Mouse (Mus musculus) kidney, adult 18-20 months (tissue): ENCODE measurements around the gene Stk24.
"Not testable (repeated sequence)": the region's sequence is repeated elsewhere in the genome, so short reads cannot be mapped to it uniquely, and the experiment has no call there.

Experiments used
- DNase-seq: peaks from one replicate; pipeline ENCODE4 v3.0.0; 2021

Gene Stk24

DNA sequence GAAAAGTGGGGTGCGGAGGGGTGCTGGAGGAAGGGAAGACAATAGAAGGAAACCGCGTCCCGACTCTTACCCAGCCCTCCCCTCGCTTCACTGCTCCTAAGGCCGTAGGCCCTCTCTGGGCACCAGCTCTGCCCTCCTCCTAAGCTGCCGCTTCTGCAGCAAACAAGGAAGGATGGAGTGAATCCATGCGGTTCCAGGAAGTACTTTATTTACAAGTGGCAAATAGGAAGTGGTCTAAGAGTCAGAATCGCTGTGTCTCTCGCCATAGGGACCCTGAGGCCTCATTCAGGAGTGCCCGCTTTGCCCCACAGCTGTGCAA, at the start of gene Stk24:
Gene Stk24 (minus strand): TSS at position 185 of the 319 bp plus-strand sequence.
- no peak for DNase-seq

DNA sequence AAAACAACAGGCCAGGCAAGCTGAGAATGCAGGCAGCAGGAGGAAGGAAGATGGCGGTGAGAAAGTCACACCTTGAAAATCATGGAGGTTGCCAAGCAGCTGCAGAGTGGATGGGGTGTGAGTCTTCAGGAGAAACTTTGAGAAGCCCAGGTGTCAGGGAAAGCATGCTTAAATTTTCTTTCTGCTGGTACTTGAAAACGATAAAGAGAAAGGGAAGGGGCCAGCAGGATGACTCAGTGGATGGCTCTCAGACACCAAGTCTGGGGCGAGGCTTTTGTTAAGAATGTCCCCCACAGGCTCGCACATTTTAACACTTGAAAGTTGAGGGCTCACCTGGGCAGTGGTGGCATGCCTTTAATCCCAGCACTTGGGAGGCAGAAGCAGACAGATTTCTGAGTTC, 48.3 kb upstream of the Stk24 start:
- DNase-seq, result no peak

DNA sequence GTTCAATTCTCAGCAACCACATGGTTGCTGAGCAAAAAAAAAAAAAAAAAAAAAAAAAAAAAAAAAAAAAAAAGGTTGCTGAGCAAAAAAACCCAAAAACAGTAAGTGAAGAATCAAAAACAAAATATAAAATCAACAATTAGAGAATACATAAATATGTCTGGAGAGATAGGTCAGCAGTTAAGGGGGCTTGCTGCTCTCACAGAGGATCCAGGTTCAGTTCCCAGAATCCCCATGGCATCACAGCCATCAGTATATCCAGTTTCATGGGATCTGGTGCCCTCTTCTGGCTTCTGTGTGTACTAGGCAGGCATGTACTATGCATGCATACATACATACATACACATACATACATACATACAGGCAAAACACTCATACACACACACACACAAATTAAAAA, 46.9 kb upstream of the Stk24 start:
- no peak for DNase-seq

DNA sequence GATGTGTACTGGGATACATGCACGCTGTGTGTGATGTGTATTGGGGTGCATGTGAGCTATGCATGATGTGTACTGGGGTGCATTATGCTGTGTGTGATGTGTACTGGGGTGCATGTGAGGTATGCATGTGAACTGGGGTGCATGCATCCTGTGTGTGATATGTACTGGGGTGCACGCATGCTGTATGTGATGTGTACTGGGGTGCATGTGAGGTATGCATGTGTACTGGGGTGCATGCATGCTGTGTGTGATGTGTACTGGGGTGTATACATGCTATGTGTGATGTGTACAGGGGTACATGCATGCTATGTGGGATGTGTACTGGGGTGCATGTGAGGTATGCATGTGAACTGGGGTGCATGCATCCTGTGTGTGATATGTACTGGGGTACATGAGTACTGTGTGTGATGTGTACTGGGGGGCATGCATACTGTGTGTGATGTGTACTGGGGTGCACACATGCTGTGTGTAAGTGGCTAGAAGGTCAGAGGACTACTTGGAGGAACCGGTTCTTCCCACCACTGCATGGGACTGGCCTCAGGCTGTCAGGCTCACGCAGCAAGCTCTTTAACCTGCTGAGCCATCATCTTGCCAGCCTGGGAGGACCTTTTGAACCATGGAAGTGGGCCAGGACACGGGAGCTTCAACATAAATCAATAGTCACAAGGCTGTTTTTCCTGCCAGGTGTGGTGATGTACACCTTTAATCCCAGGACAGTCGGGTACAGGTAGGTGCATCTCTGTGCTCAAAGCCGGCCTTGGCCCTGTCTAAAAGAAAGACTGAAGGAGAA, 45.4 kb upstream of the Stk24 start:
- DNase-seq, result peak; percentile 62

DNA sequence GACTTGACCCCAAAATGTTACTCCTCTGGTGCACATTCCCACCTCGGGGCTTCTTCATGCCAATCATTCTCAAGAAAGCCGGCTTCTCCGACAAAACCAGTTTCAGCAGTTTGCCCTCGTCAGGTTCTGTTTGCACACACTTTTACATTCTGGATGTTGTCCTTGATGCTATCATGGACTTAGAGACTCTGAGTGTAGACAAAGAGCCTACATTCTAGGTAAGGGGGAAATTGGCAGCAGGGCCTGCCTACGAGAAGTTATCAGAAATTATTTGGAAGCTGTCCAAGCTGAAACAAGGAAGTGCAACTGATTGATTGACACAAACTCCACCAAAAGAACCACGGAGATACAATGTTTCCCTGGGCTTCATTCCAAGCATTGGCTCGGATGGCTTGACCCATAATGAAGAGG, 43.5 kb upstream of the Stk24 start:
- peak; percentile 26 for DNase-seq

DNA sequence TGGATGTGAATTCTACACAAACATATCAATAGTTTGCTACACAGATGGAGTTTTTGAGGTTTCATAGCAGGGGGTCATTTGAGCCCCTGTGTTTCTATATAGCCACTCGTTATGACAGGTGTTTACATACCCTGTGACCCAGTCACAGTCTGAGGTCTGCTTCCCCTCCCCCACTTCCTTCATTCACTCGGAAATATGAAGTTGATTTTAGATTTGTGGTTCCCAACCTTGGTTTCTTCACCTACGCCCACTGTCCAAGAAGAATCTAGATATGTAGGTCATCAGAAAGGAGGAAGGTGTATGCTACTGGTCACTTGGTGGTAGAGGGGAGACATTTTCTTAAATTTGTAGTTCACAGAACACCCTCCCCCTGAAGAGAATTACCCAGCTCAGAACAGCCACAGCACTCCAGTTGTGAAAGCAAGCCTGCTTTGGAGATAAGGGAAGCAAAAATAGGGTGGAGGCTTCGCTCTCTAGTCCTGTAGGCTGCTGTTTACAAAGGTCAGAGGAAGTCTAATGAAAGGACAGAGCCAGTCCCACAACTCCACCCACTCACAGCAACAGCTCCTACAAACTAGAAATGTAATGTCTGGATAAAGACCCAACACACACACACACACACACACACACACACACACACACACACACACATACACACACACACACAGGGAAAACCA, 43.0 kb upstream of the Stk24 start:
- DNase-seq, result no peak

DNA sequence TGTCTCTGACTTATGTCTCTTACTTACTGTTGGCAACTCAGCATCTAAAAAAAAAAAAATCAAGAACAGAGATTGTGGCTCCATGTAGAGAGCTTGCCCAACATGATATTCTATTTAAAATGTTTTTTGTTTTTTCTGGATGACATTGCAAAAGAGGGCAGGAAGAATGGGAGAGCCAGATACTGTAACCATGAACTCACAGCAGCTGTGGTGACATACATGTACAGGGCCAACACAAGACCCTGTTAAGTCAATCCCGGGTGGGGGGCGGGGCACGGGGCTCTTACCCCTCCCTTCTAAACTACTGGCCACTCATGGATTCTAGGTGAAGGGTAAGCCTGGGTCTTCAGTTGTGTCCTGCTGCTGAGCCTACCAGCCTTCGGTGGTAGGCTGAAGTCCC, 42.2 kb upstream of the Stk24 start:
- no peak for DNase-seq

DNA sequence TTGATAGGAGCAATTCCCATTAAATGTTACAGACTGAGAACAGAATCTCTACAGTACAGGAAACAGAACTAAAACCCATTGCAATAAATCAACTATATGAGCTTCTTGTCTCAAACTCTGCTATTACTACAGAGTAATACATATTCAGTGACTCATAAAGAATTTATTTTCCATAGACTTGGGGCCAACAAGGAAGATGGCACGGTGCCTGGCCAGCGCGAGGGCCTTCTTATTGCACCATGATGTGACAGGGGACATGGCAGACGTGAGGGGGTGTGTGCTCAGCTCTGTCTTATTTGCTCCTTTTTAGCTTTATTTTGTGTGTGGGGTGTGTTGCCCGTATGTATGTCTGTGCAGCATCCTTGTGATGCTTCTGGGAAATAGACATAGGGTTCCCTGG, 37.8 kb upstream of the Stk24 start:
- DNase-seq, result no peak

DNA sequence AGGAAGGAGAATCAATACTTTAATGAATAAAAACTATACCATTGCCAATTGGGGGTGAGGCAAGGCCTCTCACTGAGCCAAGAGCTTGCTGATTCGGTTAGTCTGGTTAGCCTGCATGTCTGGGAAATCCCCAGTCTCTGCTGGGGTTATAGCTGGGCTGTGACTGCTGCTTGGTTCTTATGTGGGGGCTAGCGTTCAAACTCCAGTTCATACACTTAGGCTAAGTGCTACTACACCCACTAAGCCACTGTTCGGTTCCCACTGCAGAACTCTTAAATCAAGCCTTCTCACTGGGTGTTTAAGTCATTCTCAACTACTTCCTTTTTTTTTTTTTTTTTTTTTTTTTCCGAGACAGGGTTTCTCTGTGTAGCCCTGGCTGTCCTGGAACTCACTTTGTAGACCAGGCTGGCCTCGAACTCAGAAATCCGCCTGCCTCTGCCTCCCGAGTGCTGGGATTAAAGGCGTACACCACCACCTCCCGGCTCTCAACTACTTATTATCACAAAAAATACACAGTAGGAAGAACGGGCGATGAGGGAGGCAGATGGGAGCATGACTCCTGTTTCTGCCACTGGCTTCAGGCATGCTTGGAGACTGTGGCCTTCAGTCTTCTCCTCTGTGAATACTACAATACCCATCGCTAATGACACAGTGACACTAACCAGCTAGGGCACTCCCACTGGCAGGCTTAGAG, 37.0 kb upstream of the Stk24 start:
- no peak for DNase-seq

DNA sequence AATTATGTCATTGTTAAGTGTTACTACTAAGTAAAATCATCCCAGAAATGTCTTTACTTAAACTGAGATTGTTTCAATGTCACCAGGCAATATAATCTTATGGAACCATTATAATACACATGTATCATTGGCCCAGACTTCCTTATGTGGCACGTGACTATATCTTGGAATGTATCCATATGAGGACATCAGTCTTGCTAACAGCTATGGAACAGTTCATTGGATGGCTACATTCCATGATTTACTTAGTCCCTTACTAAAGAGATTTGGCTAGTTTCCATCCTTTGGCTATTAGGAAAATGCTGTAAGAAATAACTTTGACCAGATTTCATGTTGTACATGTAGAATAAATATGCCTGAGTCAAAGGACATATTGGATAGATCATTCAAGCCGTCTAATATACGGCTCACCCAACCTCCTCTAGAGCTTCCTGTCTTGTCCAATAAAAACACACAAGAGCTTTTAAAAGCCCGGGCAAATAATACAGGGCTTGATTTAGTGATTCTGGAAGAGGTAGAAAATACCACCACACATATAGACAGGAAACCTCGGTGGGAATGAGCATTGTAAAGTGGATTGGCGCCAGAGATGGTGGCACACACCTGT, 34.9 kb upstream of the Stk24 start:
- no peak for DNase-seq

DNA sequence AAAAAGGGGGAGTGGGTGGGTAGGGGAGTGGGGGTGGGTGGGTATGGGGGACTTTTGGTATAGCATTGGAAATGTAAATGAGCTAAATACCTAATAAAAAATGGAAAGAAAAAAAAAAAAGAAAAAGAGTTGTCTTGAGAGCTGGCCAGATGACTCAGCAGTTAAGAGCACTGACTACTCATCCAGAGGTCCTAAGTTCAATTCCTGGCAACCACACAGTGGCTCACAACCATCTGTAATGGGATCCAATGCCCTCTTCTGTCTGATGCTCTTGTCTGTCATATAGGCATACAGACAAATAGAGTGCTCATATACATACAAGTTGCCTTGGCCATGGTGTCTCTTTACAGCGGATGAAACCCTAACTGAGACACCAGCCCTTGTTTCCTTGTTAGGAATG, 33.9 kb upstream of the Stk24 start:
- DNase-seq, result not testable (repeated sequence)

DNA sequence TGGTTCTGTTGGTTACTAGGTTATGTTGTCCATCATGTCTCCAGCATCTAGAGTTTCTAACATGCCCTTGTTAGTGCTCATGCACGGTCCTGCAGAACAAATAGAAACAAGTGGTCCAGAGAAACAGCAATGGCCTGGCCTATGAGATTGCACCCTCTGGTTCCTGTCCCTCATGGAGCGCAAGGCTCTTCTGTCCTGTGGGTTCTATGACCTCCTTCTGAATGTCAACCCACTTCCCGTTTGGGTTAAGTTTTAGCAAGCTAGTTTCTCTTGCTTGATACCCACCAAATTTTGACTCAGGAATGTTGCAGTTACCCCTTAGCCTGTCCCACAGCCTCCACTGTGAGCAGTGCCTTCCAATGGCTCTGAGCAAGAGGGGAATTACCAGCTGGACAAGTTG, 29.1 kb upstream of the Stk24 start:
- no peak for DNase-seq

DNA sequence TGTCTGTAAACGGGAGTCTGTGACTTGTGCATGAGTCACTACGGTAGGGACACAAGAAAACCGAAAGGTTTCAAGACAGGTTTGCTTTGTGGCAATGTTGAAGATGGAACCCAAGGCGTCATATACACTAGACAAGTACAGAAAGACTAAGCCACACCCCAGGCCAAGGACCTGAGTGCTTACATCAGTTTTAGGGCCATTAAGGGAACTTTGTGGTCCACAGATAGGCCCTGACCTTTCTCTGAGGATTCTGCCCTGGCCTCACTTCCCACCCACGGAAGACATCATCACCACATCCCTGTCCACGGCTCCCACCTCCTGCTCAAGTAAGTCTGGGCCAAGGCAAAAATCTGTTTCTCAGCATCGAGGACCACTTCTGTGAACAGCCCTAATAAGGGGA, 27.1 kb upstream of the Stk24 start:
- no peak for DNase-seq

DNA sequence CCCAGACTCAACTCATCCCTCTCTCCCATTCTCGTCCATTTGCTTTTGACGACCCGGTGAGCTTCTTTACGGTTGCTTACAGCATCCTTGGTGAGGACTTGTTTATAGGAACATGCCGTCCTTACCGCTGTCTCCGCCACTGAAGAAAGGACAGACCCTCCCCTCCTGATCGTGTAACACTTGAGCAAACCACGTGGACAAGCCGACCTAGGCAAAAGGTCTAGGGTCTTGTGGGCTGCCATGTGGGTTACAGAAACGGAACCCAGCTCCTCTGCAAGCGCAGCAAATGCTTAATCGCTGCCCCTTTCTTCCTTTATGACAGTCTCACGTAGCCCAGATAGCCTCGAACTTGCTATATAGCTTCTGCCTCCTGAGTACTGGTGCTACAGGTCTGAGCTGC, 25.7 kb upstream of the Stk24 start:
- no peak for DNase-seq

DNA sequence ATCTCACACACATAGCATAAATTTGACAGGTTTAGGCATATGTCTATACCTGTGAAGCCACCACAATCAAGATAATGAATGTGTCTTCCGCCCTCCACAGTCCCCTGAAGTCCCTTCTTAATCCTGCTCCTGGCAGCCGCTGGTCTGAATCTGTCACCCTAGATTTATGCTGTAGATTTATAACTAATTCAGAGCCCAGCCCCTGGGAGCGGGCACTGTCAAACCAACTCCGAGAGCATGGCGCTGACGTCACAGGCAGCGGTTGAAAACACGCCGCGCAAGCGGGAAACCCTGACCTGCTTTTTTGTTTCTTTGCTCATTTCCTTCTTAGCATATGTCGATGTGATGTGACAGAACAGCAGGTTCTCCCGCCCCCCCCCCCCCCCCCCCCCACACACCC, 25.3 kb upstream of the Stk24 start:
- no peak for DNase-seq

DNA sequence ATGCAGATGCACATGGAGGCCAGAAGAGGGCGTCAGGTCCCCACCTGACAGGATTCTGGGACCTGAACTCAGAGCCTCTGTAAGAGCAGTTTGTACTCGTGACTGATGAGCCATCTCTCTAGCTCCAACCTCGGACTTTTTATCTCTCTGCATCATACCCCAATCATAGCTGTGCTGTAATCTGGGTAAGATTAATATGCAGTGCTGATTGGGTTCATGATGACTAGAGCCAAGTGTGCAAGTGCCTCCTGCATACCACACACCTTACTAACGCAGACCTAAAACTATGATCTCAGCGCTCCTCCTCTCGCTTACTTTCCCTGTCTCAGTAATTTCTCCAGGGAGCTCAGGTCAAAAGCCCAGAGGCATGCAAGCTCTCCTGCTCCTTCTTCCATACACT, 19.9 kb upstream of the Stk24 start:
- no peak for DNase-seq

DNA sequence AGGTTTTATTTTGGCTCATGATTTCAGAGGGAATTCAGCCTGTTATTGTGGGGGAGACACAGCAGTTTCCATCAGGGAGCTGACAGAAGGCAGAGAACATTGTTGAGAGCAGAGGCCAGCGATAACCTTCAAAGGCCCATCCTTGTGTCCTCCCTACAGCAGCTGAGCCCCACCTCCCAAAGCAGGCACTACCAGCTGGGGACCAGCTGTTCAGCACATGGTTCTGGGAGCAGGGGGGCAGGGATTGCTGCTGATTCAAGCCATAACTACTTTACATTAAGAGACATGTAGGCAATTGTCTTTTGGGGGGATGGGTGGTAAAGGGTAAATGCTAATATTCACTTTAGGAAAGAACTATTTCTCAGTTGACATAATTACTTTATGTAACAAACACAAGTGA, 17.7 kb upstream of the Stk24 start:
- DNase-seq, result no peak

DNA sequence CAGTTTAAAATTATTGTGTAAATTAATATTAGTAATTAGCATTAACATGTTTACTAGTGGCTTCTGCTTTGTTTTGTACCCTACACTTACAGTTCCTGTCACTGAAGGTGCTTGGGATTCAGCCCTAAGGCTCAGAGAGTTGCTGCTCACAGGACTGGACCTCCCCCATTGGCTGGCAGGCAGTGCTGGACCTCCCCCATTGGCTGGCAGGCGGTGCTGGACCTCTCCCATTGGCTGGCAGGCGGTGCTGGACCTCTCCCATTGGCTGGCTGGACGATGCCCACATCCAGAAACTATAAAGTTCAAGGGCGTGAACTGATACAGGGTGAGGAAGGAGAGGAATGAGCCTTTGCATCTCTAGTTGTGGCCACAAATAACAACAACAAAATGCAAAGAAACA, 15.3 kb upstream of the Stk24 start:
- DNase-seq, result no peak

DNA sequence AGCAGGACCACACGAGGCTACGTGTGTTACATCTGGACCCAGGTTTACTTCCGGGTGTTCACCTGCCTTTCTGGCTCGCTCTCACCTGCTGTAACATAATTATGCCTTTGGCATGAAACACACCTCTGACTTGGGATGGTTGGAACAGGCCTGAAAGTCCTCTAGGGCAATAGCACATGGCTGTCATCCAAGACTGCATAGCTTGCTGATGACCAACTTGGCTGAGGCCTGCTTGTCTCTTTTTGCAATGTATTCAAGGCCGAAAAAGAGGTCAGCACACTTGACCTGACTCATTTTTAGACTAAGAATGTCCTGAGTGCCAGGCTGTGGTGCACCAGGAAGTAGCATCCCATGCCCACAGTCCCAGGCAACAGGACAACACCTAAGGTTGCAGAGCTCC, 12.1 kb upstream of the Stk24 start:
- peak; percentile 74 for DNase-seq

DNA sequence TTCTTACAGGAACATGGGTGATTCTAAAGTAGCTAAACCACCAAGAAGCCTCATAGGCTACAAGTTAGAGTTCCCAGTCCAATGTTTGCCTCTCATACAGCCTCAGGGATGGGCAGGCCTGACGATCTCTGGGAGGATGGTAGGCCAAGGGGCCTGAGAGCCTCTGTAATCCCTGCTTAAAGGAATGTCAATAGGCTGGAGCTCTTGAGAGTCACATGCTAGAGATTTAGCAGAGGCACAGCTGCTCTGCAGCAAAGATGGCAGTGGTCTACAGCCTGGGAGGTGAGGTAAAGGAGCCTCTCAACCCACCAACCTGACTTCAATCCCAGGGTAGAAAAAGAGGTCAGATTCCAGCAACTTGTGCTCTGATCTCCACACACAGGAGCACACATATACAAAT, 7.9 kb upstream of the Stk24 start:
- no peak for DNase-seq

DNA sequence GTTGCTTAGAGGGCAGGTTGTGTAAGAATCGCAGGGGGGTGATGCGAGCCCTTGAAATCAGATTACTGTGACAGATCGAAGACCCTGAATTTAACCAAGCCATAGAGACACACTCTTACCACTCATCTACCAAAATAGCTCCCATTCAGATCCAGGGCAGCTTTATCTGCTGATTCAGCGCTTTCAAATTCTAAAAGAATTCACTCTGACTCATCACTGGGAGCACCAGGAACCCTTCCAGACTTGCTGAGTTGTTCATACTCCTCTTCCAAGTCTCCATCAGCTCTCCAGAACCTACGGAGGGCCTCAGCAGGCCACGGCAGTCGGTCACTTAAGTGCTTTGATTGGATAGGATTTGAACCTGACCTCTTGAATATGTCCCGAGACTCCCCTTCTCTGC, 5.6 kb upstream of the Stk24 start:
- DNase-seq, result no peak

DNA sequence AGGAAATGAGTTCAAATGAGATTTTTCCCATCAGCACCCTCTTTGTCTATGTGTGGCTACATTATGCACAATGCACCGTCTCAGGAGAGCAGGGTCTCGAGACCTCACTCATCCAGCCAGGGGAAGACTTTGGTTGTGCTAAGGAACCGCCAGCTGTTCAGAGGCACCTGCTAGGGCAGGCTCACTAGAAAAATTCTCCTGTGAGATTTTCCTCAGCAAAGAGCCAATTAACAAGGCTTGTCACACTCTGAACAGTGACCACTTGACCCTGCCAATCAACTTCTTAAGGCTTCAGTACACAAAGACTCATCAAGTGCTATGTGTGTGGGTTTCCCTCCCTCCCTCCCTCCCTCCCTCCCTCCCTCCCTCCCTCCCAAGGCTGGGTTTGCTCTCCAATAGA, 4.0 kb upstream of the Stk24 start:
- DNase-seq, result no peak

DNA sequence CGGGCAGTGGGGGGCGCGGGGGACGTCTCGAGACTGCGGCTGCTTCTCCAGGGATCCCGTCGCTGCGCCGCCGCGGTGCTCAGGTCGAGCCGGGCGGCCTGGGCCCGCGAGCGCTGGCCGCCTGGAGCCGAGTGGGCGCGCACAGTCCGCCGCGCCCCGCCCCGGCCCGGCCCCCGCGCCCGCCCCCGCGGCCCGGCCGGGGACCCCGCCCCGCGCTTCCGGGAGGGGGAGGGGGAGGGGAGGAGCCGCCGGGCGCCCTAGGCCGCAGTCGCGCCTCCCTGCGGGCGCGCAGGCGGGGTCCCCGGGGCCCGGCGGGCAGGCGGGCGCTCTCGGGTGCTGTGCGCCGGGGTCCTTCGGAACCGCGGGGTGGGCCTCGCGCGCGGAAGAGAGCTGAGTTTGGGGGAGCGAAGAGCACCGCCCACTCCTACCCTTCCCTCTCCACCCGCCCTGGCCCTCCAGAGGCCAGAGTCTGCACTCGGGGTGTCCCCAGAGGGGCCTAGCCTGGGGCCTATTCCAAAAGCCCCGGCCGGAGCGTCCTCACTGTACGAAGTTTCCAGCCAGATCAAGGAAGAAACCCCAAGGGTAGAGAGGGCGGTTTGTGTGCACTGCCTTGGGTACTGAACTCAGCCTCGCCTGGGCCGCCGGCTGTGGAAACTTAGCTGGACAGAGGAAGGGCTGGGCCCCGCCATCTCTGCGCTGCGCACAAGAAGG, 540 bp downstream of the Stk24 start:
- peak; percentile 85 for DNase-seq
